Mouse (Mus musculus) forebrain, embryonic 15.5 days (tissue): ENCODE results near the gene Tsr1. TPM values are rescaled to one million over a fixed set of nuclear protein-coding genes. Genes with fewer than 3 reads are reported as not detected.

Source experiments
- ATAC-seq: fragments of 200-750 bp; cut with Nextera tagmentation; replicated peaks from 2 replicates; pipeline ENCODE4 v1.8.0; 2017; ENCODE audit warnings: mild to moderate bottlenecking, moderate TSS enrichment, moderate library complexity
- H3K27ac ChIP-seq: fragments of 300-500 bp; sonication (generic); replicated peaks from 2 replicates; pipeline ENCODE4 v1.5.1; 2015; ENCODE audit warnings: mild to moderate bottlenecking, inconsistent platforms
- H3K27me3 ChIP-seq: fragments of 300-500 bp; sonication (generic); 2 replicates; pipeline ENCODE4 v1.6.1; 2015; ENCODE audit warnings: inconsistent platforms
- H3K36me3 ChIP-seq: fragments of 300-500 bp; sonication (generic); 2 replicates; pipeline ENCODE4 v1.6.1; 2015; ENCODE audit warnings: mild to moderate bottlenecking, inconsistent platforms
- H3K4me1 ChIP-seq: fragments of 300-500 bp; sonication (generic); 2 replicates; pipeline ENCODE4 v1.6.1; 2015; ENCODE audit warnings: inconsistent platforms
- H3K4me2 ChIP-seq: fragments of 300-500 bp; sonication (generic); replicated peaks from 2 replicates; pipeline ENCODE4 v1.6.1; 2015; ENCODE audit warnings: mild to moderate bottlenecking, inconsistent platforms
- H3K4me3 ChIP-seq: fragments of 300-500 bp; sonication (generic); 2 replicates; pipeline ENCODE4 v1.5.1; 2015; ENCODE audit warnings: mild to moderate bottlenecking, inconsistent platforms
- H3K9ac ChIP-seq: fragments of 300-500 bp; sonication (generic); replicated peaks from 2 replicates; pipeline ENCODE4 v1.6.1; 2015; ENCODE audit warnings: mild to moderate bottlenecking, inconsistent platforms
- H3K9me3 ChIP-seq: fragments of 300-500 bp; sonication (generic); 2 replicates; pipeline ENCODE4 v1.6.1; 2016; ENCODE audit warnings: inconsistent platforms
- WGBS: fragments of 180-500 bp; shearing (Covaris S2); methylation state at CpG from one replicate; pipeline ENCODE4 v1.1.7; 2015; ENCODE audit warnings: mixed read lengths; 5-methylcytosine and 5-hydroxymethylcytosine counted together
- polyA plus RNA-seq: library from polyadenylated mRNA; unstranded; fragments of >200 nt; fragmentation: Nextera tagmentation; extraction: Ambion mirVana; gene quantifications from 2 replicates; pipeline ENCODE4 v1.2.1, GENCODE M21; 2015

The Tsr1 gene
- polyA plus RNA-seq, 1 experiment from 2014 or later: 34.4 TPM

- no peak for ATAC-seq
- no peaks in the 10 kb centered on the region for H3K9me3 ChIP-seq
- H3K27me3 ChIP-seq: no peaks in the 10 kb centered on the region
- H3K36me3 ChIP-seq: peaks cover 79% of the 10 kb centered on the region
- H3K9ac ChIP-seq: no peak overlapping the region
- no peaks in the 10 kb centered on the region for H3K4me1 ChIP-seq
- no peak overlapping the region for H3K4me3 ChIP-seq
- H3K4me2 ChIP-seq: no peak overlapping the region
- 95% methylated on average over 6 of the region's 6 CpGs for WGBS
- no peak overlapping the region for H3K27ac ChIP-seq
Measured at GRCm38 (mm10) chr11:74907850-74908249, 10.0 kb downstream of the Tsr1 start.

GRCm38 (mm10) chr11:74908618-74909399 is 10.9 kb downstream of the Tsr1 start:
- Histone ChIP-seq H3K27ac (no peak overlapping the region), H3K9me3 (no peaks in the 10 kb centered on the region), H3K9ac (no peak overlapping the region), H3K36me3 (peaks cover 70% of the 10 kb centered on the region), H3K4me1 (no peaks in the 10 kb centered on the region), H3K4me3 (no peak overlapping the region), H3K4me2 (no peak overlapping the region), H3K27me3 (no peaks in the 10 kb centered on the region)
- ATAC-seq: no peak
- 87% methylated on average over 12 of the region's 12 CpGs for WGBS

GRCm38 (mm10) chr11:74909978-74910377 is 12.1 kb downstream of the Tsr1 start:
- no peaks in the 10 kb centered on the region for H3K27me3 ChIP-seq
- ATAC-seq: no peak
- no peaks in the 10 kb centered on the region for H3K4me1 ChIP-seq
- H3K4me3 ChIP-seq: no peak overlapping the region
- 95% methylated on average over 4 of the region's 4 CpGs for WGBS
- peaks cover 58% of the 10 kb centered on the region for H3K36me3 ChIP-seq
- H3K9ac ChIP-seq: no peak overlapping the region
- no peak overlapping the region for H3K4me2 ChIP-seq
- no peak overlapping the region for H3K27ac ChIP-seq
- H3K9me3 ChIP-seq: no peaks in the 10 kb centered on the region

GRCm38 (mm10) chr11:74912492-74912891 is 14.6 kb downstream of the Tsr1 start:
- Histone ChIP-seq H3K9ac (no peak overlapping the region), H3K9me3 (no peaks in the 10 kb centered on the region), H3K27me3 (no peaks in the 10 kb centered on the region), H3K27ac (no peak overlapping the region), H3K36me3 (peaks cover 37% of the 10 kb centered on the region), H3K4me1 (no peaks in the 10 kb centered on the region), H3K4me3 (no peak overlapping the region), H3K4me2 (no peak overlapping the region)
- no peak for ATAC-seq
- 90% methylated on average over 3 of the region's 3 CpGs for WGBS

GRCm38 (mm10) chr11:74919249-74919648 is 21.4 kb downstream of the Tsr1 start:
- peaks cover 24% of the 10 kb centered on the region for H3K36me3 ChIP-seq
- no peaks in the 10 kb centered on the region for H3K9me3 ChIP-seq
- H3K4me3 ChIP-seq: no peak overlapping the region
- H3K27ac ChIP-seq: peak overlapping the region; percentile 62
- no peak overlapping the region for H3K9ac ChIP-seq
- H3K27me3 ChIP-seq: no peaks in the 10 kb centered on the region
- H3K4me2 ChIP-seq: no peak overlapping the region
- no peak for ATAC-seq
- H3K4me1 ChIP-seq: peaks cover 12% of the 10 kb centered on the region
- 63% methylated on average over 6 of the region's 6 CpGs for WGBS

GRCm38 (mm10) chr11:74924149-74924548 is 26.3 kb downstream of the Tsr1 start:
- no peak for ATAC-seq
- Histone ChIP-seq H3K9me3 (no peaks in the 10 kb centered on the region), H3K27me3 (no peaks in the 10 kb centered on the region), H3K9ac (no peak overlapping the region), H3K4me2 (no peak overlapping the region), H3K4me1 (peaks cover 31% of the 10 kb centered on the region), H3K36me3 (peaks cover 3% of the 10 kb centered on the region; the same call in 1 of the 2 replicates), H3K4me3 (no peak overlapping the region), H3K27ac (no peak overlapping the region)
- 62% methylated on average over 4 of the region's 4 CpGs for WGBS

GRCm38 (mm10) chr11:74925577-74926387 is 27.9 kb downstream of the Tsr1 start, which contains the start of the genes Smg6 and Srr:
Smg6 (plus strand) TSS chr11:74925823.
Srr (minus strand) TSS chr11:74925948.
- peaks cover 22% of the 10 kb centered on the region for H3K4me1 ChIP-seq
- WGBS: under 1% methylated on average over 70 of the region's 88 CpGs

GRCm38 (mm10) chr11:74926388-74927005 is 28.6 kb downstream of the Tsr1 start:
- peak overlapping the region; percentile 60 for H3K4me2 ChIP-seq
- WGBS: 10% methylated on average over 11 of the region's 11 CpGs

More at GRCm38 (mm10) chr11:74925577-74926387, 27.9 kb downstream of the Tsr1 start, which contains the start of the genes Smg6 and Srr:
- peak within 1 kb of the TSS; percentile 60 for H3K4me2 ChIP-seq
- H3K27ac ChIP-seq: peak within 1 kb of the TSS; percentile 97
- 0 out of 2 replicates have a peak, but pooled peaks cover 3% of the 10 kb centered on the region for H3K36me3 ChIP-seq
- no peaks in the 10 kb centered on the region for H3K9me3 ChIP-seq
- peak within 1 kb of the TSS; percentile 94 for H3K4me3 ChIP-seq
- no peaks in the 10 kb centered on the region for H3K27me3 ChIP-seq
- peak within 1 kb of the TSS; percentile 97 for H3K9ac ChIP-seq
- ATAC-seq: peak; percentile 97

GRCm38 (mm10) chr11:74927236-74927725 is 29.4 kb downstream of the Tsr1 start:
- 0 out of 2 replicates have a peak overlapping the region, but pooled peaks have one; percentile 60 for H3K4me2 ChIP-seq
- H3K27ac ChIP-seq: no peak overlapping the region
- peaks cover 22% of the 10 kb centered on the region for H3K4me1 ChIP-seq
- H3K27me3 ChIP-seq: no peaks in the 10 kb centered on the region
- no peak overlapping the region for H3K4me3 ChIP-seq
- no peaks in the 10 kb centered on the region for H3K9me3 ChIP-seq
- H3K9ac ChIP-seq: no peak overlapping the region
- 96% methylated on average over 2 of the region's 2 CpGs for WGBS
- peaks cover 9% of the 10 kb centered on the region for H3K36me3 ChIP-seq
- ATAC-seq: no peak

More at GRCm38 (mm10) chr11:74926388-74927005, 28.6 kb downstream of the Tsr1 start:
- Histone ChIP-seq H3K4me3 (peak overlapping the region; percentile 94), H3K36me3 (peaks cover 5% of the 10 kb centered on the region; the same call in 1 of the 2 replicates), H3K9ac (peak overlapping the region; percentile 97), H3K4me1 (peaks cover 22% of the 10 kb centered on the region), H3K9me3 (no peaks in the 10 kb centered on the region), H3K27me3 (no peaks in the 10 kb centered on the region), H3K27ac (peak overlapping the region; percentile 97)
- ATAC-seq: no peak

GRCm38 (mm10) chr11:74929111-74929510 is 31.2 kb downstream of the Tsr1 start:
- ATAC-seq: no peak
- H3K9me3 ChIP-seq: no peaks in the 10 kb centered on the region
- no peak overlapping the region for H3K4me2 ChIP-seq
- peaks cover 27% of the 10 kb centered on the region for H3K36me3 ChIP-seq
- peaks cover 20% of the 10 kb centered on the region for H3K4me1 ChIP-seq
- H3K4me3 ChIP-seq: no peak overlapping the region
- H3K27me3 ChIP-seq: no peaks in the 10 kb centered on the region
- no peak overlapping the region for H3K9ac ChIP-seq
- 92% methylated on average over 4 of the region's 4 CpGs for WGBS
- no peak overlapping the region for H3K27ac ChIP-seq

GRCm38 (mm10) chr11:74930391-74930790 is 32.5 kb downstream of the Tsr1 start:
- H3K27ac ChIP-seq: no peak overlapping the region
- no peak for ATAC-seq
- H3K4me1 ChIP-seq: peaks cover 12% of the 10 kb centered on the region
- H3K9me3 ChIP-seq: no peaks in the 10 kb centered on the region
- H3K4me3 ChIP-seq: no peak overlapping the region
- H3K36me3 ChIP-seq: peaks cover 39% of the 10 kb centered on the region
- 92% methylated on average over 7 of the region's 7 CpGs for WGBS
- H3K9ac ChIP-seq: no peak overlapping the region
- no peaks in the 10 kb centered on the region for H3K27me3 ChIP-seq
- H3K4me2 ChIP-seq: no peak overlapping the region
